Mouse (Mus musculus): Measurements from ENCODE around the gene Hba-a2. TPM values are rescaled to one million over a fixed set of nuclear protein-coding genes. Genes with fewer than 3 reads are reported as not detected.

Hba-a2 gene
- polyA plus RNA-seq, 1 experiment from 2014 or later = 5,488 TPM

DNA sequence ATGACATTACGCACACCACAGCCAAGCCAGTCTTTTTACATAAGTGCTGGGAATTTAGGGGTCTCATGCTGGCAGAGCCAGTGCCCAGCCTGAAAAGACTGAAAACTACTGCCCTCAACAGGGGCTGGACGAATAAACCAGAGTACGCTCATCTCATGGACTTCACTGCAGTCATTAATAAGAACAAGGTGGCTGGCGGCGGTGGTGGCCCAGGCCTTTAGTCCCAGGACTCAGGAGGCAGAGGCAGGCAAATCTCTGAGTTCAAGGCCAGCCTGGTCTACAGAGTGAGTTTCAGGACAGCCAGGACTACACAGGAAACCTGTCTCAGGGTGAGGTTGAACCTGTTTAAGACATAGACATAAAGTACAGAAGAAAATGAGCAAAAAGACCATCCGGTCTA lies 30.1 kb upstream of the Hba-a2 start:
- Histone ChIP-seq H3K36me3 (ENCODE audit: control insufficient read depth, insufficient read depth) (no peaks in the 10 kb centered on the region), H3K27ac (ENCODE audit: low read length) (no peak overlapping the region), H3K9ac (replicated peaks; ENCODE audit: low read depth, low read length) (no peak overlapping the region), H3K4me1 (replicated peaks; ENCODE audit: control insufficient read depth, insufficient read depth, low read length) (peaks cover 16% of the 10 kb centered on the region), H3K27me3 (replicated peaks; ENCODE audit: control insufficient read depth, insufficient read depth, low read length) (no peaks in the 10 kb centered on the region), H3K4me3 (replicated peaks; ENCODE audit: low read length) (no peak overlapping the region), H3K9me3 (ENCODE audit: control insufficient read depth, low read length) (no peaks in the 10 kb centered on the region), H3K4me2 (ENCODE audit: low read length) (no peak overlapping the region)
- no peak for ATAC-seq
- 93% methylated on average over 6 of the region's 6 CpGs for WGBS

DNA sequence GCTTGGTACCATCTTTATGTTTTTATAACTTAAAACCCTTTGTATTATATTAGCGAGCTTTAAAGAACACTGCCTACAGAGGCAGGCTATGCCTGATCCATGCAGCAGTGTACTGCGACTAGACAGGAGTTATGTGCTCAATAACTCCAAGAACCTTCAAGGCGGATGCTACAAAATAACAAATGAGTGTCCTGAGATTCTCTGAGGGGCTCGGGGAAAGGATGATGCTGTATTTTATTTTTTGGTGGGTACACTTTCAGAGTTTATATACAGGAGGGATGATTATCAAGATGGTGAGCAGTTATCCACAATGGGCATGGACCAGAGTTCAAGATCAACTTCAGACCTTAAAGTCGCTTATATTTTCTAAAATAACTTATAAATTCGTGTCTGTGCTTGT lies 29.5 kb upstream of the Hba-a2 start:
- Histone ChIP-seq H3K4me1 (replicated peaks; ENCODE audit: control insufficient read depth, insufficient read depth, low read length) (peaks cover 16% of the 10 kb centered on the region), H3K4me3 (replicated peaks; ENCODE audit: low read length) (peak overlapping the region; percentile 82), H3K4me2 (ENCODE audit: low read length) (peak overlapping the region; percentile 72), H3K9ac (replicated peaks; ENCODE audit: low read depth, low read length) (peak overlapping the region; percentile 95), H3K9me3 (ENCODE audit: control insufficient read depth, low read length) (no peaks in the 10 kb centered on the region), H3K27me3 (replicated peaks; ENCODE audit: control insufficient read depth, insufficient read depth, low read length) (no peaks in the 10 kb centered on the region), H3K36me3 (ENCODE audit: control insufficient read depth, insufficient read depth) (no peaks in the 10 kb centered on the region), H3K27ac (ENCODE audit: low read length) (peak overlapping the region; percentile 96)
- no peak for ATAC-seq
- WGBS = 23% methylated on average over 6 of the region's 6 CpGs

DNA sequence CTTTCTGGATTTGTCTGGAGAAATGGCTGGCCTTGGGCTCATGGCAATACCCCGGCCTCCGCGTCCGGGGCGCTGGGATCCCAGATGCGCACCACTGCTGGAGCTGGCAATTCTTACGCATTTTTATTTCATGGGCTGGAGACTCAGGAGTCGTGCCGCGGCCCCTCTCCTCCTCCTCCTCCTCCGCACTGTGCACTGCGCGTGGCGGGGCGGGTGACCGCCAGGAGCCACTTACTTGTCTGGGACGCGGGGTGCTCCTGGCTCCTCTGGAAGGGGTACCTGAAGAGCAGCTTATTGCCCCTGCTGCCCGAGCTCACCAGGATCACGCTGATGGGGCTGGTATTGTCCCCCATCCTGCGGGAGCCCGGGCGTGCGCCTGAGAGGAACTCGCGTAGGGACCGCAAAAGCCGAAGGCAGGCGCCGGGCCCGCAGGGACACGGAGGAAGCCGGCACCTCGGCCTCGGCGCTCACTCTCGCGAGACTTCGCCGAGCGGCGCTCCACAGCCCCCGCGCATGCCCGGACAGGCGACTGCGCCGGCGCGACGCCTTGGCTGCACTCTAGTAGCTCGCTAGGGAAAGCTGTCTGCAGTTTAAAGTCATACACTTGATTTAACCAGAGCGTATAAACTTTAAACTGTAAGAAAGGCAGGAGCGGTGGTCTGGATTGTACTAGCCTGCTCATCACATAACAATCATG lies 29.0 kb upstream of the Hba-a2 start, which contains the start of gene Nprl3:
Gene Nprl3, minus strand, starts transcription at position 520 of the 697 bp plus-strand sequence.
- Histone ChIP-seq H3K9me3 (ENCODE audit: control insufficient read depth, low read length) (no peaks in the 10 kb centered on the region), H3K27me3 (replicated peaks; ENCODE audit: control insufficient read depth, insufficient read depth, low read length) (no peaks in the 10 kb centered on the region), H3K4me1 (replicated peaks; ENCODE audit: control insufficient read depth, insufficient read depth, low read length) (peaks cover 16% of the 10 kb centered on the region), H3K4me2 (ENCODE audit: low read length) (peak within 1 kb of the TSS; percentile 72), H3K9ac (replicated peaks; ENCODE audit: low read depth, low read length) (peak within 1 kb of the TSS; percentile 95), H3K36me3 (ENCODE audit: control insufficient read depth, insufficient read depth) (no peaks in the 10 kb centered on the region), H3K27ac (ENCODE audit: low read length) (peak within 1 kb of the TSS; percentile 96), H3K4me3 (replicated peaks; ENCODE audit: low read length) (peak within 1 kb of the TSS; percentile 82)
- ATAC-seq = peak; percentile 100
- WGBS = under 1% methylated on average over 54 of the region's 54 CpGs

DNA sequence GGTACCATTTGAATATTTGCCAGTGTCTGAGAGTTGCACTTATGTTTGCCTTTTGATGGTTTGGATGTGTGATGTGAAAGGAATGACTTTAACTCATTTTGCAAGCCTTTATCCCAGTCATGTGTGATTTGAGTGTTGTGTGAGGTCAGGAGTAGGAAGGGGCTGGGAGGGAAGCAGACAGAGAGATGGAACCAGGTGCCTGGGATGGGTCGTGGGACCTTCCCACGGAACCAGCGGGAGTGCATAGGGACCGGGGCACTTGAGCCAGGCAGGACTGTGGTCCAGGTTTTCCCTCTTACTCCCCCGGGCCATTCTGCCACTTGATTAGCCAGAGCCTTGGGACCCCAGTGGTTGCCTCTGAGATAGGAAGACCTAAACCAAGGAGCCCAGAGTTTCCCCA lies 28.3 kb upstream of the Hba-a2 start:
- peak overlapping the region; percentile 9; the same call in 1 of the 2 replicates for H3K27ac ChIP-seq (ENCODE audit: low read length)
- peak overlapping the region; percentile 82 for H3K4me3 ChIP-seq (replicated peaks; ENCODE audit: low read length)
- no peaks in the 10 kb centered on the region for H3K9me3 ChIP-seq (ENCODE audit: control insufficient read depth, low read length)
- H3K4me2 ChIP-seq (ENCODE audit: low read length) = peak overlapping the region; percentile 61
- H3K27me3 ChIP-seq (replicated peaks; ENCODE audit: control insufficient read depth, insufficient read depth, low read length) = no peaks in the 10 kb centered on the region
- peak overlapping the region; percentile 47 for H3K9ac ChIP-seq (replicated peaks; ENCODE audit: low read depth, low read length)
- H3K36me3 ChIP-seq (ENCODE audit: control insufficient read depth, insufficient read depth) = no peaks in the 10 kb centered on the region
- H3K4me1 ChIP-seq (replicated peaks; ENCODE audit: control insufficient read depth, insufficient read depth, low read length) = peaks cover 16% of the 10 kb centered on the region
- WGBS = 20% methylated on average over 5 of the region's 5 CpGs
- ATAC-seq = peak; percentile 11; the same call in 1 of the 2 replicates

DNA sequence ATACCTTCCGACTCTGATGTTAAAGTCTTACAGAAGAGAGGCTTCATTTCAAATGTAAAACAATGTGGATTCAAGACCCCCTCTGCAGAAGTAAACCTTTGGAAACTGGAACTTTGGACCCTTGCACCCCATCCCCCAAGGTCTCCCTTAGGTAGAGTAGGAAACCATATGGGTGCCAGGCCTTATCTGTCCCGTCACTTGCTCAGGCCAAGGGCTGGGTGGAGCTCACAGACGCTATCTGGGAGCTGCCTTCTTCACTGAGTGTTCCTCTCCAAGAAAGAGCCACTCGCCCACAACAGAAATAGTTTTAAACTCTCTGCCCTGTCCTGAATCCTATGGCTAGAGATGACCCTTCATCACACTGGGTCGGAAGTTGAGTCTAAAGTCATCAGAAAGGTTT lies 27.3 kb upstream of the Hba-a2 start:
- Histone ChIP-seq H3K36me3 (ENCODE audit: control insufficient read depth, insufficient read depth) (no peaks in the 10 kb centered on the region), H3K9me3 (ENCODE audit: control insufficient read depth, low read length) (no peaks in the 10 kb centered on the region), H3K4me1 (replicated peaks; ENCODE audit: control insufficient read depth, insufficient read depth, low read length) (peaks cover 16% of the 10 kb centered on the region), H3K9ac (replicated peaks; ENCODE audit: low read depth, low read length) (no peak overlapping the region), H3K27ac (ENCODE audit: low read length) (no peak overlapping the region), H3K27me3 (replicated peaks; ENCODE audit: control insufficient read depth, insufficient read depth, low read length) (no peaks in the 10 kb centered on the region), H3K4me2 (ENCODE audit: low read length) (no peak overlapping the region), H3K4me3 (replicated peaks; ENCODE audit: low read length) (no peak overlapping the region)
- WGBS = 83% methylated on average over 5 of the region's 5 CpGs
- ATAC-seq = no peak

DNA sequence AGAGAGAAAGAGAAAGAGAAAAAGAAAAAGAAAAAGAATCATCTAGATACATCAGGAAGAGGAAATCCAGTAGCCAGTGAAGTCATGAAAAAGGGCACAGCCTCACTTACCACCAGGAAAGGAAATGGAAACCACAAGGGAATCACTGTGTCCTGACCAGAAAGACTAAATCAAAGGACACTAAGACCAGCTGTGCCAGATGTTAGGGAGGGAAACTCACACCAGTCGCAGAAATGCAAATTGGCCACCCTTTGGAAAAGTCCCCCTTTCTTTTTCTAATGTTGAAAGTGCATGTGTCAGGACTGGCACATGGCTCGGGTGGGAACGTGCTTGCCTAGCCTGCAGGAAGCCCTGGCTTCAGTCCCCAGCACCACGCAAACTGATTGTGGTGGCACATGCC lies 25.1 kb upstream of the Hba-a2 start:
- ATAC-seq = no peak
- H3K9ac ChIP-seq (replicated peaks; ENCODE audit: low read depth, low read length) = no peak overlapping the region
- H3K27me3 ChIP-seq (replicated peaks; ENCODE audit: control insufficient read depth, insufficient read depth, low read length) = no peaks in the 10 kb centered on the region
- H3K9me3 ChIP-seq (ENCODE audit: control insufficient read depth, low read length) = no peaks in the 10 kb centered on the region
- peaks cover 10% of the 10 kb centered on the region for H3K4me1 ChIP-seq (replicated peaks; ENCODE audit: control insufficient read depth, insufficient read depth, low read length)
- H3K36me3 ChIP-seq (ENCODE audit: control insufficient read depth, insufficient read depth) = no peaks in the 10 kb centered on the region
- H3K4me2 ChIP-seq (ENCODE audit: low read length) = no peak overlapping the region
- H3K4me3 ChIP-seq (replicated peaks; ENCODE audit: low read length) = no peak overlapping the region
- 50% methylated on average over 4 of the region's 4 CpGs for WGBS
- no peak overlapping the region for H3K27ac ChIP-seq (ENCODE audit: low read length)

DNA sequence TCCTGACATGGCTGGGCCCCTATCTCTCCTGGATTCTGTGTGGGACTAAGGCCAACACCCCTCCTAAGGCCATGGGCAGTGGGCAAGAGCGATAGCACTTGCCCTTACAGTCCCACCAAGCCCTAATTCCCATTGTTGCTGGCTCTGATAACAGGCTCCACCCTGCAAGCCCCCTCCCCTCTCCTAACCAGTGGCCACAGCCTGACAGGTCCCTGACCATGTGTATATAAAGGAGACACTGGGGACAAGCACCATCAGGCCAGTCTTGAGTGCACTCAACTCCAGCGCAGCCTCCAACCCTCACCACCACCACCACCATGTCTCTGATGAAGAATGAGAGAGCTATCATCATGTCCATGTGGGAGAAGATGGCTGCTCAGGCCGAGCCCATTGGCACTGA lies 19.9 kb upstream of the Hba-a2 start, which contains the start of gene Hba-x:
Gene Hba-x, plus strand, starts transcription at position 54 of the 400 bp plus-strand sequence.
- Histone ChIP-seq H3K27me3 (replicated peaks; ENCODE audit: control insufficient read depth, insufficient read depth, low read length) (no peaks in the 10 kb centered on the region), H3K4me1 (replicated peaks; ENCODE audit: control insufficient read depth, insufficient read depth, low read length) (peaks cover 3% of the 10 kb centered on the region; the same call in 1 of the 2 replicates), H3K36me3 (ENCODE audit: control insufficient read depth, insufficient read depth) (no peaks in the 10 kb centered on the region), H3K27ac (ENCODE audit: low read length) (no peak within 1 kb of the TSS), H3K9ac (replicated peaks; ENCODE audit: low read depth, low read length) (no peak within 1 kb of the TSS), H3K4me2 (ENCODE audit: low read length) (no peak within 1 kb of the TSS), H3K4me3 (replicated peaks; ENCODE audit: low read length) (no peak within 1 kb of the TSS), H3K9me3 (ENCODE audit: control insufficient read depth, low read length) (no peaks in the 10 kb centered on the region)
- 80% methylated on average over 3 of the region's 3 CpGs for WGBS
- ATAC-seq = no peak

DNA sequence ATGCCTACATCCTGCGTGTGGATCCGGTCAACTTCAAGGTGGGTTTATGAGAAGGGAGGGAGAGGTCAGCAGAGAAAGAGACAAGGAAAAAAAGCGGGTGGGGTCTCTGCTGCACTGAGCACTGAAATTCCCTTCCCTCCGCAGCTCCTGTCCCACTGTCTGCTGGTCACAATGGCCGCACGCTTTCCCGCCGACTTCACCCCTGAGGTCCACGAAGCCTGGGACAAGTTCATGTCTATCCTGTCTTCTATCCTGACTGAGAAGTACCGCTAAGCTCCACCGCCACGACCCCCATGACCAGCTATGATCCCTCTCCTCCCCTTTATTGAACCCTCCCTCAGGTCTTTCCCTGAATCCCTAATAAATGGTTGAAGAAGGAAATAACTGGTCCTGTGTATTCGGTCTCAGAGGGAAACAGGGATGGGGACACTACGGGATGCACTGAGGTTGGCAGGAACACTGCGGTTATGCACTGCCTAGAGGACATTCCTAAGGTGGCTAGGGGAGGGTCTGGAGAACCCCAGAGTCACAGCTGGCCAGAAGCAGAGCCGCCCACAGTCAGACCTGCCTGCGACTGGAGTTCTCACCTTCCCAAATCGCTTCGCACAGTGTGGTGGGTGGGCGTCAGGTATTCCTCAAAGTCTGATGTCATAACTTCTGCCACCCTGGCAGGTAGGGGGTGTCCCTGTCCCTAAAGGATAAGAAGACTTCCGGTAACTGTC lies 18.4 kb upstream of the Hba-a2 start:
- 82% methylated on average over 21 of the region's 21 CpGs for whole genome bisulfite sequencing
- Histone ChIP-seq H3K27ac (ENCODE audit: low read length) (no peak overlapping the region), H3K4me1 (replicated peaks; ENCODE audit: control insufficient read depth, insufficient read depth, low read length) (peaks cover 3% of the 10 kb centered on the region; the same call in 1 of the 2 replicates), H3K27me3 (replicated peaks; ENCODE audit: control insufficient read depth, insufficient read depth, low read length) (no peaks in the 10 kb centered on the region), H3K9me3 (ENCODE audit: control insufficient read depth, low read length) (no peaks in the 10 kb centered on the region), H3K36me3 (ENCODE audit: control insufficient read depth, insufficient read depth) (no peaks in the 10 kb centered on the region), H3K9ac (replicated peaks; ENCODE audit: low read depth, low read length) (no peak overlapping the region), H3K4me2 (ENCODE audit: low read length) (no peak overlapping the region), H3K4me3 (replicated peaks; ENCODE audit: low read length) (no peak overlapping the region)
- ATAC-seq = no peak

DNA sequence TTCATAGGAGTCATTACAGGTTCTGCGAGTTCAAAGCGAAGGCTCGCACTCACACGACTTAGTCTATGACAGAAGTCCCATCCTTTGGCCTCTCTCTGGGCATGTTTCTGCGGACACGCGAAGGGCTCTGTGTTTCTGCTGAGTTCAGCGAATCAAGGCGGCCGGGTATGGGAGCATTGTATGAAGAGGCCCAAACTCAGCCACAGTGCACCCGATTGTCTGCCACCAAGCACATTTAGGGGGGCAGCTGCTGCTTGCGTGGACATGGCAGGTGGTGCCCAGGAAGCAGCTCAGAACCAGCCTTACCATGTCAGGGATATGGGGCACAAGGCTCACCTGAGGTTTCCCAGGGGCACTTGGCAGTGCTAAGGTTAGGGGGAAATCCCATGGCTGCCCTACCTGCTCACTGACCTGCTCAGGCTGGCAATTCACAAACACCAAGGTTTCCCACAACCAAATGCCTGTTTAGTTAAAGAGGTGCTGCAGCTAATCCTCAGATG lies 17.8 kb upstream of the Hba-a2 start:
- Histone ChIP-seq H3K4me3 (replicated peaks; ENCODE audit: low read length) (no peak overlapping the region), H3K4me2 (ENCODE audit: low read length) (no peak overlapping the region), H3K9ac (replicated peaks; ENCODE audit: low read depth, low read length) (no peak overlapping the region), H3K4me1 (replicated peaks; ENCODE audit: control insufficient read depth, insufficient read depth, low read length) (peaks cover 3% of the 10 kb centered on the region; the same call in 1 of the 2 replicates), H3K9me3 (ENCODE audit: control insufficient read depth, low read length) (no peaks in the 10 kb centered on the region), H3K36me3 (ENCODE audit: control insufficient read depth, insufficient read depth) (no peaks in the 10 kb centered on the region), H3K27me3 (replicated peaks; ENCODE audit: control insufficient read depth, insufficient read depth, low read length) (no peaks in the 10 kb centered on the region), H3K27ac (ENCODE audit: low read length) (no peak overlapping the region)
- ATAC-seq = no peak
- whole genome bisulfite sequencing = 82% methylated on average over 12 of the region's 12 CpGs
